Mouse (Mus musculus) gastrocnemius, adult 2 months (tissue): ENCODE results near the gene Frmd5. TPM values are rescaled to one million over a fixed set of nuclear protein-coding genes. Genes with fewer than 3 reads are reported as not detected.

Source experiments
- DNase-seq: peaks from one replicate; pipeline ENCODE4 v3.0.0; 2022
- H3K27ac ChIP-seq: fragments of 200-600 bp; 2 replicates; pipeline ENCODE4 v1.8.1; 2022; ENCODE audit warnings: mild to moderate bottlenecking
- H3K4me3 ChIP-seq: fragments of 200-600 bp; 2 replicates; pipeline ENCODE4 v1.8.1; 2022; ENCODE audit warnings: mild to moderate bottlenecking, moderate library complexity
- CTCF ChIP-seq: fragments of 200-600 bp; IDR thresholded peaks from 2 replicates; pipeline ENCODE4 v1.8.1; 2022; ENCODE audit warnings: antibody characterized with exemption, mild to moderate bottlenecking, moderate library complexity
- intact Hi-C: fragments of 180-260 bp; cut with DNase I; formaldehyde crosslinking; loops from one replicate; pipeline ENCODE4 v1.15.1; 2025
- total RNA-seq, 2 experiments: library from RNA; stranded (reverse); gene quantifications; 2 replicates each; pipeline ENCODE4 v1.2.3; 2021

Frmd5 gene
- total RNA-seq, 2 experiments from 2014 or later, result 0.18 TPM; not detected in 1

- Histone ChIP-seq H3K27ac (no peak overlapping the region), H3K4me3 (no peak overlapping the region)
- TF ChIP-seq CTCF, result no peak
- DNase-seq, result no peak
- intact Hi-C loops, result no loop called here
These were observed 51.8 kb downstream of the Frmd5 start for GRCm38 (mm10) chr2:121755056-121755455.

- no peak for TF ChIP-seq CTCF
- Histone ChIP-seq H3K4me3 (no peak overlapping the region), H3K27ac (no peak overlapping the region)
- DNase-seq, result no peak
- intact Hi-C loops, result no loop called here
These were observed 56.8 kb downstream of the Frmd5 start for GRCm38 (mm10) chr2:121750121-121750520.

DNA sequence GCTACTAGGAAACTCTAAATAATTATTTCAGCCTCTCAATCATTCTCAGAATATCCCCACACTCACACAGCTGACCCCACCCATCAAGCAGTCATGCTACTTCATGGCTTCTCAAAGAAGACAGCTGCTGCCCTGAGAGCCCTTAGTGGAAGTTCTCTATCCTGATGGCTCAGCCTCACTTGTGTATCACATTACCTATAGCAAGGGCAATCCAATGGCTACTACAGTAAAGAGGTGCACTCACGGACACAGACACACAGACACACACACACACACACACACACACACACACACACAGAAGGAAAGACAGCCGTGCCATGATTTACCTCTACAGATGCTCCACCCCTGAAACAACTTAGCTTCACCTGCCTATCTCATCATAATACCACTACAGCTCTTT, 65.7 kb downstream of the Frmd5 start:
- Histone ChIP-seq H3K27ac (no peak overlapping the region), H3K4me3 (no peak overlapping the region)
- TF ChIP-seq CTCF, result no peak
- intact Hi-C loops, result no loop called here
- no peak for DNase-seq

DNA sequence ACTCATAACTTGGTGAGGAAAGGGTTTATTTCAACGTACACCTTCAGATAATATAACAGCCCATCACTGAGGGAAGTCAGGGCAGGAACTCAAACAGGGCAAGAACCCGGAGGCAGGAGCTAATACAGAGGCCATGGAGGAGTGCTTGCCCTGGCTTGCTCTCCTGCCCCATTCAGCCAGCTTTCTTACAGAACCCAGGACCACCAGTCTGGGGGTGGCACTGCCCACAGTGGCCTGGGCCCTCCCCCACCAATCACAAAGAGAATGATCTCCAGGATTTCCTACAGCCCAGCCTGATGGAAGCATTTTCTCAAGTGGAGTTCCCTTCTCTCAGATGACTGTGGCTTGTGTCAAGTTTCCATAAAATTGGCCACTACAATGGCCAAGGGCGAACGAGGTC, 67.5 kb downstream of the Frmd5 start:
- no peak for TF ChIP-seq CTCF
- intact Hi-C loops, result no loop called here
- H3K4me3 ChIP-seq, result no peak overlapping the region
- DNase-seq, result no peak
- no peak overlapping the region for H3K27ac ChIP-seq

DNA sequence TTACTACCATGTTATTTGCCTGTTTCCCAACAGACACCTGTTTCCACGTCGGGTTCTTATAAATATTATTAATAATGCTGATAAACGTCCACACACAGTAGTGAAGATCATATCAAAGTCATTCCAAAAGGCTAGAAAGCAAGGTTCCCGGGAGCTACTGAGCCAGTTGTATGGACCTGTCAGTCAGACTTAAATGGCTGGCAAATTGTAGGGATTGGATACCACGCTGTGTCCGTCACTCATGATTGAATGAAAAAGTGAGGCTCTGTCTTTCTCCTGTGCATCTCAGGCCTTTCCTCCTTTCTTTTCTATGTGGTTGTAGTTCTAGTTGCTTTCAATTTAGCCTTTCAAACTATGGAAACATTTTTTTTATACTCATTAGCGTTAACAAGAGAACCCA, 73.5 kb downstream of the Frmd5 start:
- no peak for DNase-seq
- Histone ChIP-seq H3K4me3 (no peak overlapping the region), H3K27ac (no peak overlapping the region)
- TF ChIP-seq CTCF, result no peak
- intact Hi-C loops, result no loop called here

DNA sequence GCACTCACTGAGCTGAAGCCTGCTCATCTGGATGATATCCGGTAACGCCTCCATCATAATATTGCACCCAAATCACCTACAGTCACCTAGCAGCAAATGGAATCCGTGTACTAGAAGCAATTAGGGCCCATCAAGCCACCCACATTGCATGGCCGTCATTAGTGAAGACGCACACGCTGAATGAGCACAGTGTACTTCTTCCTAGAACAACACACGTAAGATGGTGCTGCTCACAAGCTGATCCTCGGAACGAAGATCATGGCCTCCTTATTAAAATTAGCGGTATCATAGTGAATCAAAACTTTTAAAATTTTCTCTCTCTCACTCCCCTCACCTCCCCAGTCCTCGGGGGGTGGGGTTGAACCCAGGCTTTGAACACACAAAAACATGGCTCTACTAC, 76.4 kb downstream of the Frmd5 start:
- intact Hi-C loops, result no loop called here
- TF ChIP-seq CTCF, result no peak

GRCm38 (mm10) chr2:121728907-121729575, 77.8 kb downstream of the Frmd5 start:
- no peak for TF ChIP-seq CTCF
- DNase-seq, result no peak
- Histone ChIP-seq H3K4me3 (no peak overlapping the region), H3K27ac (no peak overlapping the region)
- intact Hi-C loops, result no loop called here

More for the DNA sequence above, 76.4 kb downstream of the Frmd5 start:
- no peak for DNase-seq
- Histone ChIP-seq H3K27ac (no peak overlapping the region), H3K4me3 (no peak overlapping the region)

GRCm38 (mm10) chr2:121724866-121725265, 82.0 kb downstream of the Frmd5 start:
- DNase-seq, result no peak
- no peak overlapping the region for H3K27ac ChIP-seq
- intact Hi-C loops, result no loop called here
- TF ChIP-seq CTCF, result no peak
- H3K4me3 ChIP-seq, result no peak overlapping the region

DNA sequence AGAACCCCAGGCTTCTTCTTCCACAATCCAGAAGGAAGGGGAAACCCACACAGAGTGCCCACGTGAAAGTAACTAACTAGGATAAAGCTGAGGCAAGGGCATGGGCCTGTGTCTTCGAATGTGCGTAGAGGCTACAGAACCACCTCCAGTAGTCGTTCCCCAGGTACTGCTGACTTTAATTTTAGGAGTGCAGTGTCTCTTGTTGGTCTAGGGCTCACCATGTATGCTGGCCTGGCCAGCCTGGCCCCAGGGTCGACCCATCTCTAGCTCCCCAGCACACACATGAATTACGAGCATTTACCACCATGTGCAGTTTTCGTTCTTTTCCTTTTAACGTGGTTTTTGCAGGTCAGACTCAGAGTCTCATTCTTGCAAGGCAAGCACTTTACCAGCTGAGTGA, 83.1 kb downstream of the Frmd5 start:
- Histone ChIP-seq H3K27ac (no peak overlapping the region), H3K4me3 (no peak overlapping the region)
- DNase-seq, result no peak
- TF ChIP-seq CTCF, result no peak
- intact Hi-C loops, result no loop called here

DNA sequence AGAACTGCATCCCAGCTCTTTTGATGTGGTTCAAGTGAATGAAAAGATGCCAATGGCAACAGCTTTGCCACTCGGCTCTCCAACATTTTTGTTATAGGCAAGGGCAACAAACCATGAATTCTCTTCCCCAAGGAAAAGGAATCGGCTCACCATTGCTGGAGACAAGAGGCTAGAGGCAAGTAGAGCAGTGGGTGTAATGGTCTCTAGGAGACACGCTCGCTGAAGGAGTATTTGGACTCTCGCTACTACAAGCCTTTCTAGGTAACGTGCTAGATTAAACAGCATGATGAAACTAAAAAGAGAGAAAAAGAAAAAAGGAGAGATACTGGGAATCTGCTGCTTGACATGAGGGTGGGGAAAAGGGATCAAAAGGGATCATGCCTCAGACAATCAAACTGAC, 87.9 kb downstream of the Frmd5 start:
- intact Hi-C loops, result no loop called here
- no peak for DNase-seq
- no peak overlapping the region for H3K4me3 ChIP-seq
- TF ChIP-seq CTCF, result no peak
- H3K27ac ChIP-seq, result no peak overlapping the region

DNA sequence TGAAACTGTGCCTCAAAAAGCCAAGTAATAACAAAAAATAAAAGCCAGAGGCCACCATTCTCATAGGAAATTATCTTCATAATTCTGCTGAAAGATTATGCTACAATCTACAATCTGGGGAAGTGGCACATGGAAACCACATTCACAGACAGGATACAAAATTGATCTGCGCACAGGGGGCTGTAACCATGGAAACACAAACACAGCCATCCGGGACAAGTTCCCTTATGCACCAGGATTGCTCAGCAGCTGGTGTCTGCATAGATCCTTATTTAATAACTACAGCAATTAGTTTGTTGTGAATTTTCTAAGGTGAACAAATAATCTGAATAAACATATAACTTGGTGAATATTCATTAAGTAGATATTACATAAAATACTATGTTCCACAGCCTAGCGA, 89.8 kb downstream of the Frmd5 start:
- TF ChIP-seq CTCF, result no peak
- no peak overlapping the region for H3K4me3 ChIP-seq
- intact Hi-C loops, result no loop called here
- H3K27ac ChIP-seq, result no peak overlapping the region
- no peak for DNase-seq

DNA sequence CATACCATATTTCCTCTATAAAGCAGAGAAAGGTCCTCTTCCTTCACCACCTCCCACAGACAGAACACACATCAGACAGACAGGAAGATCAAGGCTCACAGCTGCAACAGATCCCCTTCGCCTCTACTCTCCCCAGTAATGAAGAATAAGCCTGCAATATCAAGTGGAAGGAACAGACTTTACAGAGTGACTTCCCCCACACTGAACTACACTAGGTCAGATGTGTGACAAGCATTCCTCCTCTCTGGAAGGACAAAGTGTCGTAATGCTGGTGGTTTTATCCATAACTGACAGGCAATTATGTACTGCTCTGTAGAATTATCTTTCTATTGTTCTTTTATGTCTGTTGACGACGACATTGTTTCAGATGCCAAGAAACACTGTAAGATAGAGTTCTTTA, 93.3 kb downstream of the Frmd5 start:
- no peak for TF ChIP-seq CTCF
- no peak for DNase-seq
- intact Hi-C loops, result no loop called here
- H3K4me3 ChIP-seq, result no peak overlapping the region
- no peak overlapping the region for H3K27ac ChIP-seq

- intact Hi-C loops, result no loop called here
- no peak overlapping the region for H3K4me3 ChIP-seq
- no peak overlapping the region for H3K27ac ChIP-seq
- no peak for DNase-seq
- TF ChIP-seq CTCF, result no peak
These were observed 95.0 kb downstream of the Frmd5 start for GRCm38 (mm10) chr2:121711748-121712384.

DNA sequence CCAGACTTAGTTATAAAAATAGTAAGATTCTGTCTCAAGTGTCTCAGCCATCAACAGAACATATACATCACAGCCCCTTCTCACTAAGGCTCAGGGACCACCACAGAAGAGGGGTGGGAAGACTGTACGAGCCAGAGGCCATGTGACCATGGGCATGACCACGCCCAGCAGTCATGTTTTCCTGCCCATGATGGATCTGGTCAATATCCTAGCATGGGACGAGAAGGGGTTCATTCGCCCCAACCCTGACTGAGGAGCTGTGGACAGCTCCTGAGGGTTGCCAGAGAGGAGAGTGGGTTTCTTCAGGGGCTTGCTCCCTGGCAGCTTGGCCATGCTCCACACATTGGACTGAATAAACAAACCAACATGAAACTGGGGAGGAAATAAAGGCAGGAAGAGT, 97.8 kb downstream of the Frmd5 start:
- no peak overlapping the region for H3K27ac ChIP-seq
- intact Hi-C loops, result no loop called here
- DNase-seq, result no peak
- TF ChIP-seq CTCF, result no peak
- no peak overlapping the region for H3K4me3 ChIP-seq
